Mouse (Mus musculus) liver, adult 2 months (tissue): ENCODE results near the gene Acsm1.

ENCODE experiments used
- CTCF ChIP-seq: fragments of 200-500 bp; IDR thresholded peaks from 2 replicates; pipeline ENCODE4 v1.5.1; 2011; ENCODE audit warnings: low read depth, low read length, control low read depth
- POLR2A ChIP-seq: fragments of 200-500 bp; IDR thresholded peaks from 2 replicates; pipeline ENCODE4 v1.6.1; 2011; ENCODE audit warnings: low read length, control low read depth; ENCODE audit not compliant: insufficient read depth; ENCODE audit errors: extremely low read depth

GRCm38 (mm10) chr7:119560452-119560835 lies 46.4 kb upstream of the Acsm1 start:
- TF ChIP-seq CTCF = no peak
- TF ChIP-seq POLR2A = no peak
